Mouse (Mus musculus) adrenal gland, postnatal 10 days (tissue): Measurements from ENCODE around the gene Scarb2. TPM values are rescaled to one million over a fixed set of nuclear protein-coding genes. Genes with fewer than 3 reads are reported as not detected.
A peak's percentile ranks its signal among the peaks of the same experiment; 100 is the strongest.
"Not testable (repeated sequence)": the region's sequence is repeated elsewhere in the genome, so short reads cannot be mapped to it uniquely, and the experiment has no call there.

ENCODE experiments used
- DNase-seq: peaks from one replicate; pipeline ENCODE4 v3.0.0; 2021; ENCODE audit warnings: mixed read lengths
- long read RNA-seq, 2 experiments: library from polyadenylated mRNA; stranded (forward); transcript quantifications; one replicate each; pipeline ENCODE4 v2.0.0; 2021
- total RNA-seq, 2 experiments: library from RNA; stranded (reverse); gene quantifications; 2 replicates each; pipeline ENCODE4 v1.2.3; 2021

Scarb2 gene
- 10 to 100 TPM; 79.6 to 80.6 TPM for total RNA-seq
- long read RNA-seq, experiment 1, full-length matches to known transcripts: 72 of 83 reads
- long read RNA-seq, experiment 1, partial matches to known transcripts: 4 of 83 reads
- long read RNA-seq, experiment 1, other reads (novel, unspliced or antisense): 7 of 83 reads
- long read RNA-seq, experiment 2, full-length matches to known transcripts: 19 of 22 reads
- long read RNA-seq, experiment 2, partial matches to known transcripts: 0 of 22 reads
- long read RNA-seq, experiment 2, other reads (novel, unspliced or antisense): 3 of 22 reads

DNA sequence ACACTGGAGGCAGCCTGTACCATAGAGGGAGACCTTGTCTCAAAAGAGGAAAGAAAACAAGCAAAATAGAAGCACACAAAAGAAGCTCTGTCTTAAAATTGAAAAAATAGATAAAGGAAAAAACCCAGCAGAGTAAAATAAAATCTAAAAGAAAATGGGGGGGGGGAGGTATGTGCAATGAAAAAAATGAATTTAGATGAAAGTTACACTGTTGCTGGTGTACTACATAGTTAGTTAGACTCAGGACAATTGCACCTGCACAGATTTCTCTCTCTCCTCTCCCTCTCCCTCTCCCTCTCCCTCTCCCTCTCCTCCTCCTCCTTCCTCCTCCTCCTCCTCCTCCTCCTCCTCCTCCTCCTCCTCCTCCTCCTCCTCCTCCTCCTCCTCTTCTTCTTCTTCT, at the start of gene Scarb2:
Gene Scarb2 (minus strand): TSS at position 101 of the 400 bp plus-strand sequence.
- no peak for DNase-seq

DNA sequence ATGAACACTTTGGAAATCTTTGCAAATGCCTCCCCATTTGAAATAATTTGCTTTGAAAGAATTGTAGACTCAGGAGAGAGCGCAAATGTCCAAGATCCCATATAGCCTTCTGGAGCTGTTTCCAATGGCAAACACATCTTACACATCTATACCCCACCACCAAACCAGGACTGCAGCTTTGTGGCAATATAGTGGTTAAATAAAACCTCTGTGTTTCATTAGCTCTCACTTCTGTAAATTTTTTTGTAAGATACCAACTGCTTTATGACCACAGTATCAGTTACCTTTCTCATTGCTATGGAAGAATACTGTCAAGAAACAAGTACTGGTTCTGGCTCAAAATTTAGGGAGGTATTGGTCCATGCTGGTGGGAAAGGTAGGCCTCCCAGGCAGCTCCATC, 49.3 kb upstream of the Scarb2 start:
- no peak for DNase-seq

DNA sequence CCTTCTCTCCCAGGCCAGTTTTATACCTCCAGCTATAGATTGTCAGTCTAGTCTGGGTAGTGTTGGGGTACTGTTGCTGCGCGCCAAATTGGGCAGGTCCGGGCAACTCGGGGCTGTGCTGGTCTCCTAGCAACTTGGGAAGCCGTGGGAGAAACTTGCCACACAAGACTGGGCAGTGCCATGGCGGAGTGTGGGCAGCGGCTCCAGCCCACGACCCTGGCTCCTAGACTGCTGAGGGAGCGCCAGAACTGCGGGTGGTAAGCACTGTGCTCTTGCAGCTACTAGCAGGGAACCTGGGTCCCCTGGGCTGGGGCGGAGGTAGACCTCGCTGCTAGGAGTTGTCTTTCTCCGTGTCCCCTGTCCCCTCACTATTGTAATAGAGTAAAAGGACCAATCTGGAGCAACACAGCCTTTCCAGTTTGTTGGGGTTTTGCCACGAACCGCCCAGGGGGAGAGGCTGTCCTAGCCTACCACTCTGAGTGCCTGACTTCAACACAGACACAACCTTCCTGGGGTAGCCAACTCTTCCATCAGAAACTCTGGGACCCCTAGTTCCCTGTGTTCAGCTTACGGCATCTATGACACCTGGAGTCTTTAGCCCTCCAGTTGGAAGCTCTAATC, 48.4 kb upstream of the Scarb2 start, which contains the start of gene Fam47e:
Gene Fam47e (plus strand): TSS at position 179 of the 621 bp plus-strand sequence.
- DNase-seq: no peak

DNA sequence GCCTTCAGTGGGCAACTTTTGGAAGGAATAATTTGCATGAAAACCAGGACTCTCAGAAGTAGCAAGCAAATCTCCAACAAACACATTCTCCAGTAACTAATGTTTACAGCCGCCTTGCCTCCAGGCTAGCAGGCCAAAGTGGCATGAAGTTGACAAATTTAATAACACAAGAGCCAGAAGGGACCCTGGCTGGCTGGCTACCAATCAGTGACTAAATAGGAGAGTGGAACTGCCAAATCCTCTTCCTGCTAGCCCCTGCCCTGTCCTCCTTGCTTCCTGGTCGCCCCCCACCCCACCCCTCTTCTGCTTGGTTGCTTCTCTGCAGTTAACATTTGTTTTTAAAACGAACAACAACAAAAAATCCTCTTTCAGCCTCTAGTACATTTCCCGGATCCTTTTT, 47.8 kb upstream of the Scarb2 start:
- no peak for DNase-seq

DNA sequence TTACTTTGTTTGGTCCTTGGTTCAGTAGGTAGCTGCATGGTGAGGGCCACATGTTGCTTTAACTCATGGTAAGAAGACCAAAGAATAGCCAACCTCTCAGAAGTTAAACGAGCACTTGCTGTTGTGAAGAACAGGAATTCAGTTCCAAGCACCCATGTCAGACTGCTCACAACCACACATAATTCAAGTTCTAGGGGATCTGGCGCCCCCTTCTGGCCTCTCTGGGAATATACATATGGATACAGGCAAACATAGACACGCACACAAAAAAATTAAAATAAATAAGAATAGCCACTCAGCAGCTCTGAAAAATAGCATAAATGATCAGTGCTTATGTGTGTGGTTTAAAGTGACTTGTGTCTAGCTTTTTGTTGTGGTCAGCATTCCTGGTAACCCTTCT, 47.3 kb upstream of the Scarb2 start:
- no peak for DNase-seq

DNA sequence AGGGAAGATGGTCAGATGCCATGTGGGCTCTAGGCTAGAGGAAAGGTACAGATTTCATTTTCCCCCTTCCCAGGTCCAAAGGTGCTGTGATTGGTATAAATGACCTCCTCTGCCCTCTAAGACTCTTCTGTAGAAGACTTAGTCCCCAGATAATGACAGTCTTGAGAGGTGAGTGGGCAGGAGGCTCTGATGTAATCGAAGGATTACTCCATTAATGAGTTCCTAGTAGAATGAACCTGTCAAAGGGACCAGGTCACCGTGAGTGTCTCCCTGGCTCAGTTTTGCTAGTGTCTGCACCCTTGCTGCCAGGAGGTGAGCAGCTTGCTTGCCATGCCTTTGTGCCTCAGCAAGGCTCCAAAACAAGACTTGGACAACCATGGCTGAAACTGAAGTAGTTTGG, 46.0 kb upstream of the Scarb2 start:
- no peak for DNase-seq

DNA sequence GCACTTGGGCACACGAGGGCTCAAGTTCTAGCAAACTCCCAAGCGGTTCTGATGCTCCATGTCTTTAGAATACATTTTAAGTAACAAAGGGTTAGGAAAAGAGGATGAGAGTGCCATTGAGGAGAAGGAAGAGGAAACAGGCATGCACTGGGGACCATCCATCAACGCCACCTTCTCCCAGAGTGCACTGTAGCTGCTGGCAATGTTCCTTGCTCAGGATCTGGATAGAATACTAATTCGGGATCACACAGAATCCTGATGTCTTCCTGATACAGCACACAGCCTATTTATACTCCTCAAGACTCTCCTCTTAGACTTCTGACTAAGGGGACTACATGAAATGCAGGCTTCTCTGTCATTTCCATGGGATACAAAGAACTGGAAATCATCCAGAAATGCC, 33.1 kb upstream of the Scarb2 start:
- DNase-seq: no peak

DNA sequence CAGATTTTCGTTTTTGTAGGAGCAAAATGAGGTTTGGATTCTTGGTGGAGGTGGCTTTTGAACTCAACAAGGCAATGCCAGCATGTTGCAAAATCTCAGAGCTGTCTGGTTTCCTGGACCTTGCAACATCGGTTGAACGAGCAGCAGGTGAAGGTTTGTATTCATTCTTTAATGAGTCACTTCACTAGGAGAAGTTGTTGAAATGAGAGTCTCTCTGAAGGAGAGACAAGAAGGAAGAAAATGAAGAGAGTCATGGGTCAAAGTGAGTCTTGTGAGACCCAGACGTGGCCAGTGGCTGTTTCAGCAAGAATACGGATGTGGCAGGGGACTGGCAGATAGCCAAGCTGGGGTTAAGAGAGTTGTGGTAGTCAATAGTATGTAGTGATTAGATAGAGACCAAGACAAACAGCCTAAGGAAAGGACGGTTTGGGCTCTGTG, 18.2 kb upstream of the Scarb2 start:
- DNase-seq: peak; percentile 22

DNA sequence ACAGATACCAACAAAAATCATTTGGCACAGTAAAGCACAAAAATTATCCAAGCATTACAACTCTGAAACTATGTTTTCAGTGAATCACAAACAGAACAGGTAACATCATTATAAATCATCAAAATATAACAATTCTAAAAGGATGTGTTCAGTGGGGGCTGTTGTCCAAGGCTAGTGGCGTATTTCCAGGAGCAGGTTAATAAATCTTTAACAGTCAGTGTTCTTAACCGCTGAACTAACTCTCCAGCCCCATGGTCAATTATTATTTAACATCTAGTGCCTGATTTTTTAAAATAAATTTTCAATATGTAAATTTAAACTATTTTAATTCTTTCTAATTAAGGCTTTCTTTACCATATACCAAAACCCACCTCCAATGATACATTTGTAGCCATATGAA, 14.5 kb upstream of the Scarb2 start:
- not testable (repeated sequence) for DNase-seq

DNA sequence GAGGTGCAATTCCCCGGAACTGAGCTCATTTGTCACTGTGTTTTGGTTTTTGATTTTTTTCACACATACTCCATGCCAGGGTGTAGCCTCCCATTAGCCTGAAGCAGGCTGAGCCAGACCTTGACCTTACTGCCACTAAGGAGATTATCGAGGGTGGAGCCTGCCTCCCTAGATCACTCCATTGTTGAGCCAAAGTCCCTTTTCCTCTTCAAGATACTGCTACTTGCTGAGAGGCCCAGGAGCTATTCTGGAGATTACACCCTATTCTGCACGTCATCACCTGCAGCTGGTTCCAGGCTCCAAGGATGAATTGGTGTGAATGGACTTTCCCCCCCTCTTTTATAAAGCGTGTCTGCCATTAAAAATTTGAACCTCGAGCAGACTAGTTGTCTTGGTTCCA, 5.4 kb upstream of the Scarb2 start:
- DNase-seq: no peak

DNA sequence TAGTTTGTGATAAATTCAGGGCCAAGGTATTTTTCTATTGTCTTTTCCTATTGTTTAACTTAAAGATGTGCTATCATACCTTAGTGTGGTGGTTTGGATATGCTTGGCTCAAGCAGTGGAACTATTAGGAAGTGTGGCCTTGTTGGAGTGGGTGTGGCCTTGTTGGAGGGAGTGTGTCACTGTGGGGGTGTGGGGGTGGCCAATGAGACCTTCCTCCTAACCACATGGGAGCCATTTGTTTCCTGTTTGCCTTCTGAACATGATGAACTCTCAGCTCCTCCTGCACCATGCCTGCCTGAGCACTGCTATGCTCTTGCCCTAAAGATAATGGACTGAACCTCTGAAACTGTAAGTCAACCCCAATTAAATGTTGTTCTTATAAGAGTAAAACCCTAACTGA, 4.6 kb upstream of the Scarb2 start:
- DNase-seq: no peak

DNA sequence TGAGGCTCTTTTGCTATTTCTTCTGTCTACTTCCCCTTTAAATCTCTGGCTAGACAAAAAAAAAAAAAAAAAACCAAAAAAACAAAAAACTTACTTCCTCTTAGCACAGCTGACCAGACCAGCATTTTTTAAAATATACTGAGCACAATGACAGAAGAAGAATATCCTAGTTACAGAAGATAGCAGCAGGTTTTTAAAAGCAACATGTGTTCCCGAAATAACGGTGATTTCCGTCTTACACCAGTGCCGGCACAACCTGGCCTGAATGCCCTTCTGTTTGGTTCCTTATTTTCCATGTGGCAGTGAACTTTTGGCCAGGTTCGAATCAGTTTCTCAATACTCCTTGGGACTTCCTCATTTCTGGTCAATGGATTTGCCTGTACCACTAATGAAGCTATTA, 2.2 kb upstream of the Scarb2 start:
- DNase-seq: no peak

DNA sequence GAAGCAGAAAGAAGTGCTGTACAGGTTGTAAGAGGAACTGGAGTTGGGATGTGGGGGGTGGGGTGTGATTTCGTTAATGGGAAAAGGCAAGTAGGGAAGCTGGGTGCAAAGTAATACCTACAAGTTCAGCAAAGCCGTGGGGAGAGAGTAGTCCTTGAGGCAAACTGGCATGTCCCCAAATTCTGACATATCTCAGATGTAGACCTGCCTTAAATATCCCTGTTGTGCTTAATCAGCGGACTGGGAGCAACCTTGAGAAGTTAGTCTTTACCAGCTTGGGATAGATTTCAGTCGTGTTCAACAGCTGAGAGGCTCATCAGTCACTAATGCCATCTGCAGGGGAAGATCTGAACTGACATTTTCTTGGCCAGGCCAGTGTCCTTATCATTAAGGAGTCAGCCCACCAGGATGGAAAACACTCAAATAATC, 318 bp downstream of the Scarb2 start:
- DNase-seq: peak; percentile 50

DNA sequence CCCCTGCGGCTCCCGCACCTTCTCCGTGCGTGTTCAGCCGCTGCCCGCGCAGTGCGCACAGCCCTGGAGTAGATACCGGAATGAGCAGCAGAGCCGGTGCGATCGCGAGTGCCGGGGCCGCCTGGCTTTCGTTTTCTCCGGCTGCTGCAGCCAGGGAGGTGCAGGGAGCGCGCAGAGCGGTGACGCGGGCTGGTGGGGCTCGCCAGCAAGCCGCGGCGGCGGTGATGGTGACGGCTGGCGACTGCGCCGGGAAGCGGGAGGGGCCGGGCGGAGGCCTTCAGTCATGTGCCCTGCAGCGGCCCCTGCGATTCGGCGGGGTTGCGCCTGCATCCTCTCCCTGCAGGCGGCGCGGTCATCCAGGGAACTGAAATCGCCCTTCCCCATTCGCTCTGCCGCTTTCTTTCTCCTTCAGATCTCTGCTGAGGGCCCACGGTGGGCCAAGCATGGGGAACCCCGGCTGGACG, 1.2 kb downstream of the Scarb2 start:
- DNase-seq: peak; percentile 98

DNA sequence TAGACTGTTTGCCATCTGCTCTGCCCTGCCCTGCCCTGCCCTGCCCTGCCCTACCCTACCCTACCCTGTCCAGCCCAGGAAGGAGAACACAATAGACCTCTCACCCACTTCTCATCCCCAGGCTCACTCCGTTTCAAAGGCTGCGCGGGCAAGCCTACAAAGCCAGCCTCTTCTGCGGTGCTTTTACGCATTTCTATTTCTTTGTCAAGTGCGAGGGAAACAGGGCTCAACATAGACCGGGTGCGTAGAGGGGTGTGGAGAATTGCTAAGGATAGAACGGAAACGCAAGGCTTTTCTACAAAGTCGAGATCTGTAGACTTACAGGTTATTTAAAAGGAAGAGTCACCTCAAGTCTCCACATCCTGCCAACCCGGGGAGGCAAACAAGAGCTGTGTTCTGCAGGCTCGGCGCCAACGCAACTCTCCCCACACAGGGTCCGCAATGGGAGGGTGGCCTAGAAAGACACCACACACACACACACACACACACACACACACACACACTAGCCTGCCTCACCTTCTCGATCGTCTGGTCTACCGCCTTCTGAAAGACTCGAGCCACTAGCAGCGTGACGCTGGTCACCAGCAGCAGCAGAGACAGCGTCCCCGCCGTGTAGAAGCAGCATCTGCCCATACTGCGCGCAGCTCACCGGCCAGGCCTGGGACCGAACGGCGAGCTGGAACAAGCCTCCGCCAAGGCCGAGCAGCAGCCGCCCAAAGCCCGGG, 1.8 kb downstream of the Scarb2 start:
- DNase-seq: peak; percentile 72

DNA sequence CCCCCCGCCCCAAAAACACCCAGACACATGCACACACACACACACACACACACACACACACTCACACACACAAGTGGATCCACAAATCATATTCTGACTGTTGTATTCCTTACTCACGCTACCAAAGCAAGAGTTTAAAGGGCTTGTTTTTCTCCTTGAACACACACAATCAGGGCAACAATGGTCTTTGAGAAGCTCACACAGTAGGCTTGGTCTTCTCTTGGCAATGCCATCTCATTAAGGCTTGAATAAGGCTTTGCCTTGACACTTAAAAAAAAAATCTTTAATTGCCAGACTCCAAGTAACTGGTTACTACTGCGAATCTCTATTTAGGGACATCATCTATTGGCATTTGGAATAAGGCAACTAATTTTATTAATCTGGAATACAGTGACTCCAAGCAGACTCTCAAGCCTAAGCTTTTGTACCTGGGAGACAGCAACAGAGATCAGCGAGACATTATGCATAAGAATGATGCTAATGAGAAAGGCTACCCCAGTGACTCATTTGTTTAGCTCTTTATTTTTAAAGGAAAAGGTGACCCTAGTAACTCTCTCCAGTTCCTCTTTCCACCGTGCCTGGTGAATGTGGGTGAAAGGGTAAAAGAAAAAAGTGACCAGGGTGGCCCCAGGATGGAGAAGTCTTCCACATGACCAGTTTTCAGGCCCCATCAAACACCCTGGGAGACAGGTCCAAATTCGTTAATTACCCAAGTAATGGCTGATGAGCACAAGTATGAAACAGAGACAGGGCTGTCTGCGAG, 2.6 kb downstream of the Scarb2 start:
- DNase-seq: no peak

DNA sequence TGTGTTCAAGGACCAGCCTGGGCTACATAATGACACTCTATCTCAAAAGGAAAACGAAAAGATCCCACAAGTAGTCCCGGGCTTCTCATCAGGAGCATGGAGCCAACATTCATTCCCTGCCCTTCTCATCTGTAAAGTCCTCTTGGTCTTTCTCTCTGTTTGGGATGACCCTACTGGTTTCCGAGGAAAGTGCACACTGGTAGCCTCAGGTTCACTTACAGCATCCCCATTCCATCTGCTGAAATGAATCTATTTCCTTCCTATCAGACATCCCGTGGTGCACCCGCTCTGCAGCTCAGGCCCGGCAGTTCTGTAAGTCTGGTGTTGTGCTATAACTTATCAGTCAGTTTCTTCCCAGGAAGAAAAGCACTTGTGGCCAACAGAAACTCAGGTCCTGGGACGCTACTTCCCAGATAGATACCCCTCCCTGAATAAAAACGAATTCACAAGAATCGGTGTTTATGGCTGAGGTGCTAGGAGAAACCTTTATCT, 3.2 kb downstream of the Scarb2 start:
- no peak for DNase-seq

DNA sequence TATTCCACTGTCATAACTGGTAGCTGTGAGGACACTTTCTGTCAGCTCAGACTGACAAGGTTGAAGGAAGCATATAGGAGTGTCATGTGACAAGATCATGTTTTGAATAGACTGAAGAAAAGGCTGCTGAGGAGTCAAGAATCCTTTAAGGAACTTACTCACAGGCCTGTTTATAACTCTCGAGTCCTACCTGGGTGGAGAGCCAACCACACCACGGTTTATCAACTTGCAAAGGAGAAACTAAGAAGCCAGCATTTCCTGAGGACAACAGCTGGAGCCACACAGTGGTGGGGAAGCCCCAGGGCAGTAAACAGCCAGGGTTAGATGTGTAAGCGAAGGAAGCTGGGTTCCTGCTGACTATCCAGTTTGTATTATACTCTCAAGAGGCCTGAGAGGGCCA, 7.3 kb downstream of the Scarb2 start:
- no peak for DNase-seq

DNA sequence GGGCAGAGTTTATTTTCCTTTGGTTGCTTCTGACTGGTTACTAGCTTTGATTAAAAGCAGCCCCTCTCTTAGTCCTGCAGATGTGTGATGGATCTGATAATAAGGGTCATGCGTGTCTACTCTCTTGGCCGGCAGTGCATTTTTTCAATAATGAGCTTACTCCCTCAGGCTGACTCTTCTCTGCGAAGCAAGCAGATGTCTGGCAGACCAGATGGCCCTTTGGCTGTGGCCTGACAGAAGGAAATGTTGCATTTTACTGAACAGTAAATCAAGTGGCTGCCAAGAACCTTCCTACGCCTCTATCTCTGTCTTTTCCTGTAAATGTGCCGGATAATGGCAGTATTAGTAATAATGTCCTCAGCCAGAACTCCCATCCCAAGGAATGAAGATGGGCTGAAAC, 8.0 kb downstream of the Scarb2 start:
- DNase-seq: peak; percentile 44

DNA sequence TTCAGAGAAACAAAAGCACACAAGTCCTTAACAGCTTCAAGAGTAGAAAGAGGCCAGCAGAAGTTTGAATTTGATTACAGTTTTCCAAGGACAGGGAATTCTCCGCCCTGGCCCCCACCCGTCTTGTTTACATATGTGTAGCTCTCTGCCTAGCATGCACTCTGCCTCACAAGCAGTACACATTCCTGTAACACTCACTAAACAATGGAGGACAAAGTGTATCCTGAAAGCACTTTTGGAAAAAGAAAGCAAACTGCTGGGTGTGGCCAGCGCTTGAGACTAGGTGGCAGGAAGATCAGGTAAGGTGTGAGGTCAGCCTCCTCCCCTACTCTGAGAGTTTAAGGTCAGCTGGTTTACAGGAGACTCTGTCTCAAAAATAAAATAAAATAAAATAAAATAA, 8.4 kb downstream of the Scarb2 start:
- DNase-seq: no peak

DNA sequence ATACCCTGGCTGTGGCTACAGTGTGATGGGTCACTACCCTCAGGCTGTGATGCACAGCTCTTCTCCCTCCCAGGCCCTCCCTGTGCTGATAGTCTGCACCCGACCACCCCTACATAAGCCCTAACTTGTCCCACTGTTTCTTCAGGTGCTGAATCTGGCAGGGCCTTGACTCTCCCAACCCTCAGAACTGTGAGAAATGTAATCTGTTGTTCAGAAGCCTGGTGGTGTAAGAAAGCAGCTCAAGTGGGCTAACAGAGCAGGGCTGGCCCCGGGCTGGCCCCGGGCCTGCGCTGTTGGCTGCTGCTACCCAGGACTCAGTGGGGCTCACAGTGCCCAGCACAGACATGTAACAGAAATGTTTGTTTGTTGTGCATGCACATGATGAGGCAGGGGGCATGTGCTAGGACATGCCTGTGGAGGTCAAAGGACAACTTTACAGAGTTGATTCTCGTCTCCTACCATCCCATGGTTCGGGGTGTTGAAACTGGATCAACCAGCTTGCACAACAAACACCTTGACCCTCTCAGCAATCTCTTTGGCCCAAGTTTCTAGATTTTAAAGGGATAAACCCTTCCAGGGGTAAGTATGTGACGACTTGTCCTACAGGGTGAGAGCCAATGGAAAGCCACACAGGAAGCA, 10.7 kb downstream of the Scarb2 start:
- peak; percentile 29 for DNase-seq

DNA sequence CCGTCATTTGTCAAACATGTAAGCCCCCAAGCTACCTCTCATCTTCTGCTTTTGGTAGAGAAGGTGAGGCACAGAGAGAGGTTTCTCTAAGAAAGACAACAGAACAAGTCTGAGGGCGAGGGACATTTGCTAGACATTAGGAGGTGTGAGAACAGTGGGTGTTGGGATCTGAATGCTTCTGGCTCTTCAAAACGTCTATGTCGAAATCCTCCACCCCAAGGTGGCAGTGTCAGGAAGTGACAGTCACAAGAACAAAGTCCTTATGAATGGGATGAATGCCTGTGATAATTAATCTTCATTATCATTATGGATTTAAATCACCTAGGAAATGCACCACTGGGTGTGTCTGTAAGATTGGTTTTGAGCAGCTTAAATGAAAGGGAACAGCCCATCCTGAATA, 11.3 kb downstream of the Scarb2 start:
- DNase-seq: no peak
